Comparison of ENCODE assay signal across 8 mouse cellular contexts in genomic region chr2:25501593-25502486, GRCm38 (mm10). TPM values are rescaled to one million over a fixed set of nuclear protein-coding genes. Genes with fewer than 3 reads are reported as not detected.
DNase-seq lines count a peak whose midpoint lies in the region; ATAC-seq and TF ChIP-seq lines count a peak whose summit lies in the region.

TSS of gene C8g (minus strand) at chr2:25501719.

- H3K27me3 ChIP-seq in heart, embryonic 10.5 days (ENCODE audit: insufficient read depth, poor library complexity, severe bottlenecking) = no peaks in the 10 kb centered on the region
- H3K27me3 ChIP-seq in C2C12 (ENCODE audit: control insufficient read depth, insufficient read depth, insufficient read length) = no peaks in the 10 kb centered on the region
- no peaks in the 10 kb centered on the region for H3K27me3 ChIP-seq in kidney, embryonic 16.5 days (ENCODE audit: insufficient read depth, low read length)
- no peaks in the 10 kb centered on the region for H3K27me3 ChIP-seq in neural tube, embryonic 12.5 days (replicated peaks)

- ATAC-seq in kidney, embryonic 16.5 days (ENCODE audit: low FRiP score, low TSS enrichment) = no peak
- no peak for ATAC-seq in neural tube, embryonic 12.5 days (ENCODE audit: low FRiP score, low read depth)

- peak within 1 kb of the TSS; percentile 95 for H3K27ac ChIP-seq in heart, embryonic 10.5 days
- H3K27ac ChIP-seq in kidney, embryonic 16.5 days (ENCODE audit: low read length) = peak within 1 kb of the TSS; percentile 86
- H3K27ac ChIP-seq in neural tube, embryonic 12.5 days = no peak within 1 kb of the TSS

- no peaks in the 10 kb centered on the region for H3K9me3 ChIP-seq in heart, embryonic 10.5 days
- H3K9me3 ChIP-seq in kidney, embryonic 16.5 days (ENCODE audit: low read length) = no peaks in the 10 kb centered on the region
- H3K9me3 ChIP-seq in neural tube, embryonic 12.5 days = no peaks in the 10 kb centered on the region

- peaks cover 19% of the 10 kb centered on the region for H3K79me2 ChIP-seq in C2C12 (ENCODE audit: control insufficient read depth, insufficient read depth)

- peak within 1 kb of the TSS; percentile 94 for H3K4me2 ChIP-seq in kidney, embryonic 16.5 days (replicated peaks; ENCODE audit: low read depth, low read length)
- H3K4me2 ChIP-seq in neural tube, embryonic 12.5 days (replicated peaks) = peak within 1 kb of the TSS; percentile 95

- H3K9ac ChIP-seq in kidney, embryonic 16.5 days (replicated peaks; ENCODE audit: low read length) = peak within 1 kb of the TSS; percentile 98
- peak within 1 kb of the TSS; percentile 93 for H3K9ac ChIP-seq in neural tube, embryonic 12.5 days

- H3ac ChIP-seq in C2C12 (ENCODE audit: control insufficient read depth, insufficient read length, low read depth) = peak within 1 kb of the TSS; percentile 67

- WGBS in heart, embryonic 10.5 days = 68% methylated on average over 20 of the region's 20 CpGs
- WGBS in kidney, embryonic 16.5 days = 73% methylated on average over 19 of the region's 20 CpGs
- 74% methylated on average over 20 of the region's 20 CpGs for WGBS in neural tube, embryonic 12.5 days

- peaks cover 9% of the 10 kb centered on the region for H3K79me3 ChIP-seq in C2C12 (ENCODE audit: low read depth)

- H3K4me1 ChIP-seq in heart, embryonic 10.5 days = peaks cover 44% of the 10 kb centered on the region
- peaks cover 14% of the 10 kb centered on the region for H3K4me1 ChIP-seq in kidney, embryonic 16.5 days (ENCODE audit: insufficient read depth, low read length)
- peaks cover 15% of the 10 kb centered on the region for H3K4me1 ChIP-seq in neural tube, embryonic 12.5 days

- H3K4me3 ChIP-seq in heart, embryonic 10.5 days = peak within 1 kb of the TSS; percentile 91
- peak within 1 kb of the TSS; percentile 96 for H3K4me3 ChIP-seq in C2C12 (ENCODE audit: insufficient read depth, poor library complexity, severe bottlenecking)
- H3K4me3 ChIP-seq in kidney, embryonic 16.5 days (ENCODE audit: low read length) = peak within 1 kb of the TSS; percentile 87
- H3K4me3 ChIP-seq in neural tube, embryonic 12.5 days = peak within 1 kb of the TSS; percentile 89

- peak; percentile 75 for DNase-seq in heart, embryonic 10.5 days (ENCODE audit: low spot score)
- no peak for DNase-seq in heart, adult 11 months
- DNase-seq in embryo, embryonic 9.5 days (ENCODE audit: extremely low spot score) = peak; percentile 20
- no peak for DNase-seq in layer of hippocampus, adult 9-11 months
- no peak for DNase-seq in layer of hippocampus, adult 8-10 months (ENCODE audit: low spot score in 2 of 2)

- TF ChIP-seq CTCF in C2C12 (IDR thresholded peaks at IDR 0.05; ENCODE audit: control insufficient read depth, insufficient read depth, insufficient read length) = no peak

- H3K36me3 ChIP-seq in heart, embryonic 10.5 days = peaks cover 39% of the 10 kb centered on the region
- H3K36me3 ChIP-seq in C2C12 (ENCODE audit: control insufficient read depth, insufficient read depth) = peaks cover 11% of the 10 kb centered on the region
- peaks cover 24% of the 10 kb centered on the region for H3K36me3 ChIP-seq in kidney, embryonic 16.5 days (ENCODE audit: insufficient read depth, low read length)
- peaks cover 33% of the 10 kb centered on the region for H3K36me3 ChIP-seq in neural tube, embryonic 12.5 days

TF ChIP-seq in C2C12, 6 proteins besides CTCF, POLR2A, EP300 and RAD21:
- TF ChIP-seq USF1 (IDR thresholded peaks at IDR 0.05; ENCODE audit: low read depth) (no peak), MYOG (IDR thresholded peaks at IDR 0.05; ENCODE audit: control insufficient read depth, extremely low read depth, insufficient read length) (no peak), MYOD1 (IDR thresholded peaks at IDR 0.05; ENCODE audit: control insufficient read depth, insufficient read length, low read depth) (no peak), FOSL1 (IDR thresholded peaks at IDR 0.05; ENCODE audit: insufficient read depth, low read length, poor library complexity, severe bottlenecking) (no peak), CEBPB (IDR thresholded peaks at IDR 0.05; ENCODE audit: low read depth) (no peak), MAX (IDR thresholded peaks at IDR 0.05) (no peak)

RNA-seq across cellular contexts. Expression of gene C8g, which starts in this region (rescaled TPM):
- polyA plus RNA-seq in heart, embryonic 10.5 days (2016; fragmentation: Nextera tagmentation; extraction: Ambion mirVana) = 4.2 and 6.0 TPM in 2 replicates
- 0.32 TPM for polyA plus RNA-seq in C2C12 (2012; fragmentation: generic; extraction: Trizol)
- polyA plus RNA-seq in kidney, embryonic 16.5 days (2015; fragmentation: Nextera tagmentation; extraction: Ambion mirVana) = 9.5 and 9.6 TPM in 2 replicates
- polyA plus RNA-seq in neural tube, embryonic 12.5 days (2016; fragmentation: Nextera tagmentation; extraction: Ambion mirVana) = 5.3 and 6.1 TPM in 2 replicates
- total RNA-seq in layer of hippocampus, adult 8-10 months (2022) = 1 to 10 TPM in 3 of 4 experiments, under 1 TPM in 1; 0.77 to 1.4 (median 1.2) TPM

Comparison
In these comparisons a context has a peak if more than half of its experiments do, and no peak if none do; other contexts are left out.
1. DNase-seq: peak in heart, embryonic 10.5 days (single experiment) and embryo, embryonic 9.5 days (single experiment); none in heart, adult 11 months (single experiment), layer of hippocampus, adult 9-11 months (single experiment) and layer of hippocampus, adult 8-10 months (0 of 2).
2. Peak in every context shown above with its lines, with median percentiles within 50 percentile points of each other: H3K4me3 ChIP-seq.